Mouse (Mus musculus) CD4-positive, CD25-positive, alpha-beta regulatory T cell, adult 9 weeks (primary cell): ENCODE data around the gene Aspdh. TPM values are rescaled to one million over a fixed set of nuclear protein-coding genes. Genes with fewer than 3 reads are reported as not detected.

Experiments used
- polyA plus RNA-seq: library from polyadenylated mRNA; unstranded; fragments of 100-300 nt; shearing (Covaris generic); gene quantifications from one replicate; pipeline ENCODE4 v1.2.1, GENCODE M21; 2017

The Aspdh gene
- polyA plus RNA-seq = not detected

GRCm38 (mm10) chr7:44465111-44465510 lies at the start of gene Aspdh:
Gene Aspdh, plus strand, starts transcription at chr7:44465391.

GRCm38 (mm10) chr7:44428968-44429521 lies 36.1 kb upstream of the Aspdh start, which contains the start of gene Lrrc4b:
Gene Lrrc4b, plus strand, starts transcription at chr7:44429018.

GRCm38 (mm10) chr7:44467811-44468411 lies 2.7 kb downstream of the Aspdh start, which contains the start of gene Josd2:
Gene Josd2, plus strand, starts transcription at chr7:44467980.

GRCm38 (mm10) chr7:44495992-44496770 lies 31.0 kb downstream of the Aspdh start, which contains the start of the genes Emc10 and Fam71e1:
Gene Emc10, minus strand, starts transcription at chr7:44496529.
Gene Fam71e1, plus strand, starts transcription at chr7:44496581.

Other genes starting within 250 kb of the Aspdh start
- not detected for gene Klk1b5, start 249.4 kb upstream of the Aspdh start, polyA plus RNA-seq
- 0.40 TPM for gene Klk1, start 240.0 kb upstream of the Aspdh start, polyA plus RNA-seq
- gene Gm36864, start 229.2 kb upstream of the Aspdh start, polyA plus RNA-seq = not detected
- gene 1700028J19Rik, start 218.7 kb upstream of the Aspdh start, polyA plus RNA-seq = 1.8 TPM
- gene 2410002F23Rik, start 218.7 kb upstream of the Aspdh start, polyA plus RNA-seq = 202 TPM
- not detected for gene Acp4, start 208.0 kb upstream of the Aspdh start, polyA plus RNA-seq
- not detected for gene Gm15517, start 203.9 kb upstream of the Aspdh start, polyA plus RNA-seq
- 0.21 TPM for gene Clec11a, start 158.5 kb upstream of the Aspdh start, polyA plus RNA-seq
- gene Shank1, start 155.1 kb upstream of the Aspdh start, polyA plus RNA-seq = 0.11 TPM
- gene Syt3, start 81.3 kb upstream of the Aspdh start, polyA plus RNA-seq = 0.10 TPM
- 0.38 TPM for gene 1700008O03Rik, start 79.6 kb upstream of the Aspdh start, polyA plus RNA-seq
- gene Lrrc4b, start 36.4 kb upstream of the Aspdh start, polyA plus RNA-seq = not detected
- gene Josd2, start 2.6 kb downstream of the Aspdh start, polyA plus RNA-seq = 120 TPM
- 132 TPM for gene Emc10, start 31.1 kb downstream of the Aspdh start, polyA plus RNA-seq
- gene Fam71e1, start 31.2 kb downstream of the Aspdh start, polyA plus RNA-seq = 3.8 TPM
- not detected for gene Mybpc2, start 59.3 kb downstream of the Aspdh start, polyA plus RNA-seq
- 1.3 TPM for gene Spib, start 66.7 kb downstream of the Aspdh start, polyA plus RNA-seq
- 64.9 TPM for gene Pold1, start 83.5 kb downstream of the Aspdh start, polyA plus RNA-seq
- 141 TPM for gene Nr1h2, start 88.6 kb downstream of the Aspdh start, polyA plus RNA-seq
- 1.6 TPM for gene Napsa, start 107.0 kb downstream of the Aspdh start, polyA plus RNA-seq
- gene Kcnc3, start 125.3 kb downstream of the Aspdh start, polyA plus RNA-seq = not detected
- not detected for gene Myh14, start 205.5 kb downstream of the Aspdh start, polyA plus RNA-seq
- not detected for gene Izumo2, start 243.4 kb downstream of the Aspdh start, polyA plus RNA-seq